Mouse (Mus musculus) retina, postnatal 7 days (tissue): ENCODE measurements around the gene Cdc42bpg.
A peak's percentile ranks its signal among the peaks of the same experiment; 100 is the strongest.

ENCODE experiments used
- DNase-seq: peaks from one replicate; pipeline ENCODE4 v3.0.0-alpha.2; 2012; ENCODE audit warnings: low read depth, low spot score

Gene Cdc42bpg

GRCm38 (mm10) chr19:6324751-6325150, 18.5 kb downstream of the Cdc42bpg start:
- DNase-seq, result no peak

DNA sequence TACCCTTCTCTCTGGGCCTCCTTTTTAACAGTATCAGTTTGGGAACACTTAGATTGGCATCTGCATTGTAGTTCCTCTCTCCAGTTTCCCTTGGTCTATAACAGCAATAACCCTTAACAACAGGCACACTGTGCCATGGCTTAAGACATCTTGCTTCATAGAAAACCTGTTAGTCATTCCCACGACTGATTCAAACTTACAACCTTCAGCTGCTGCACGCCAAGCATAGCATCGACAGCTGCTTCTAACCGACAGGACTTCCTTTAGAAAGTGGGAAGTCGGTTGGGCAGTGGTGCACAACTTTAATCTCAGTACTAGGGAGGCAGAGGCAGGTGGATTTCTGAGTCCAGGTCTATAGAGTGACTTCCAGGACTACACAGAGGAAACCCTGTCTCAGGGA, 24.9 kb downstream of the Cdc42bpg start:
- no peak for DNase-seq

DNA sequence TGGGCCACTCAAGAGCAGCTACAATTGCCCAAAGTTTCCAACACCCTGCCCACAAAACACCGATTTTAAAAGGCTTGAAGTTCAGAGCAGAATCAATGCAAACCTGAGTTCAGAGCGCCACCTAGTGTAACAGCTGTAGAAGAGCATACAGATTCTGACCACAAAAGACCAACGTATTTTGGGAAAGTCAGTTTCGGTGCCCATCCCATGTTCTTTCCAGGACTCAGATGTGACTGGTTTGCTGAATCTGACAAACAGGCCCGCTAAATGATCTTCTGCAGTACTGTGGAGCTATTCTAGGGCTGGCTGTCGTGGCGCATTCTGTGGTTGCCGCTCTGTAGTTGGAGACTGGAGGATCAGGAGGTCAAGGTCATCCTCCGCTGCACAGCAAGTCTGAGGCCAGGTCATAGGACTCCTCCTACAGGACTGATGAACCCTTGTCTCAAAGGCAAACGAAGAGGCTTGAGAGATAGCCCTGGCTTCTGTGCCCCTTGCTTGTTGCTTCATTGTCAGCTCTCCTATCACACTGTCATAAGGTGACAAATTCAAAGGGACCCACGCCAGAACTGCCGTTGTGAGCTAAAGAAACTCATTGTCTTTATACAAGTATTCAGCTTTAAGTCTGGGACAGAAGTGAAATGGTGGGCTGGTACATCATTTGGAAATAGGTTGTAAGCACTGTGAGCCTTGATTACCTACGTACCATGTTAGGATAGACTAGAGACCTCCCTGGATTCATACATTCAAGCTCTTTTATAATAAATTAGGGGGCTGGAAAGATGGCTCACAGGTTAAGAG, 25.7 kb downstream of the Cdc42bpg start:
- DNase-seq, result peak; percentile 36

DNA sequence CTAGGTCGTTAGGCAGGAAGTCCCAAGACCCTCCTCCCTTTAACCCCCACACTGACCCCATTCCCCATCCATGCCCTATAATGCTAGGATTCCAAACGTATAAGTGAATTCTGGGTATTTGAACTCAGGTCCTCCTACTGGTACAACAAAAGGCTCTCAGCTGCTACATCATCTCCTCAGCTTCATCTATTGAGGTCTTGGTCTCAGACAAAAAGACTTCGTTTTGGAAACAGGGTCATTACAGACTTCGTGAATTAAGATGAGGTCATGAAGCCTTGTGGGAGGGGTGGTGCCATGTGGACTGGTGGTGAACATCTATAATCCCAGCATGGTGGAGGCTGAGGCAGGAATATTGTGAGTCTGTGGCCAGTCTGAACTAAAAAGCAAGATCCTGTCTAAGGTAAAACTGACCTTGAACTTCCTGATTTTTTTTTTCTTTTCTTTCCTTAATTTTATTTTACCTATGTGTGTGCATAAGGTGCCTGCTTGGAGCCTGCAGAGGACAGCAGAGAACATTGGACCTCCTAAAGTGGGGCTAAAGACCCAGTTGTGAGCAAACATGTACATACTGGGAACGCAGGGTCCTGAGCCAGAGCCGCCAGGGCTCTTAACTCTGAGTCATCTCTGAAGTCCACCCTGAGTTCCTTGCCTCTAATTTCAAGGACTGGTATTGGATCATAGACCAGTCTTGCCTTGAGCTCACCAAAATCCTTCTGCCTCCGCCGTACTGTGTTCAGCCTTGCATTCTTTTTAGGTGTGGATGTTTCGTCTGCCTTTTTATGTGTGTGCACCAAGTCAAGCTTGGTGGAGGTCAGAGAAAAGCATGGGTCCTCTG, 27.7 kb downstream of the Cdc42bpg start:
- DNase-seq, result no peak

DNA sequence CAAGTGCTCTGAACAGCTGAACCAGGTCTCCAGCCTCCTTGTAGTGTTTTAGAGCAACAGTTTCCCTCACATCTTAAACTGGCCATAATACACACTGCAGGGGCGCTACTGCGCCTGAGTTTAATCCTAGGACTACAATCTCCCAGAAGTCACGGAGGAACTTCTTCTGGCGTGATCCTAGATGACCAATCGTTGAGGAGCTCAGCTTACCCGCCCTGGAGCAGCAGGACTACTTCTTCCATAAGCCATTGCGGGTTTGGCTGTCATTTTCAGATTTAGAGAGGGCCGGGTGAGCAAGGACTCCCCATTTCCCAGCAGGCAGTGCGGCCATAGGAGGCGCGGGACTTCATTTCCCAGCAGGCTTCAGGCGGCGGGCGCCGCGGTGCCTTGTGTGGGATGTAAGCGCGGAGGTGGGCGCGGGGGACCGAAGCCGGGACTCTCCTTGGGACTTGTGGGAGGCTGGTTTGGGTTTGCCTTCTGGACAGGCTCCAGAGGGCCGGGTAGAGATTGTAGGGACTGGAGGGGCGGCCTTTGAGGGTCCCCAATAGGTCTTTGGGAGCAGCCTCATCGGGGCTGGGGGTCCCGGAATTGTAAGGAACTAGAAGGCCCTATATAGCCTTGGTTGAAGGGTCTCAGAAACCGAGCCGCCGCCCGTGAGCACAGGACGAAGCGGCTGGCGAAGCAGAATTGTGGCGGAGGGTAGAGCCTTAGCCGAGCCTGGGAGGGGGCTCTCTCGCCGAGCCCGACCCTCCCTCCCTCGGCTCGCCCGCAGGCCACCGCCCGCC, 28.6 kb downstream of the Cdc42bpg start, which contains the start of gene Men1:
Gene Men1, plus strand, starts transcription at position 307 of the 785 bp plus-strand sequence.
- peak; percentile 92 for DNase-seq

DNA sequence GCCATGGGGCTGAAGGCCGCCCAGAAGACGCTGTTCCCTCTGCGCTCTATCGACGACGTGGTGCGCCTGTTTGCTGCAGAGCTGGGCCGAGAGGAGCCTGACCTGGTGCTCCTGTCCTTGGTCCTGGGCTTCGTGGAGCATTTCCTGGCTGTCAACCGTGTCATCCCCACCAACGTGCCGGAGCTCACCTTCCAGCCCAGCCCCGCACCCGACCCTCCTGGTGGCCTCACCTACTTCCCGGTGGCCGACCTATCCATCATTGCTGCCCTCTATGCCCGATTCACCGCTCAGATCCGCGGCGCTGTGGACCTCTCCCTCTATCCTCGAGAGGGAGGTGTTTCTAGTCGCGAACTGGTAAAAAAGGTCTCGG, 29.2 kb downstream of the Cdc42bpg start:
- no peak for DNase-seq

GRCm38 (mm10) chr19:6336920-6337319, 30.7 kb downstream of the Cdc42bpg start:
- DNase-seq, result no peak

DNA sequence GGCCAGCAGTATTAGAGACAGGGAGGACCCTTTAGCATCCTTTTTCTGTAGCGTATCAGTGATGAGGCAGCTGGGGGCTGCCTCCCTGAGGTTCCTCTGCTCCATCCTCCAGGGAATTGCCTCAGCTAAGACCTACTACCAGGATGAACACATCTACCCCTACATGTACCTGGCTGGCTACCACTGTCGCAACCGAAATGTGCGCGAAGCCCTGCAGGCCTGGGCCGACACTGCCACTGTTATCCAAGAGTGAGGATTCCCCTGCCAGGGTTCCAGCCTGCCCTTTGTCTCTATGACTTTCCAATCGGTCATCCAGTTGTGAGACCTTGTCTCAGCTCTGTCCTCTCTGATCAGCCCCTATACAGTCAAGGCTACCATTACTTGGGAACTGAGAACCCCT, 31.9 kb downstream of the Cdc42bpg start:
- no peak for DNase-seq

- no peak for DNase-seq
Observed at GRCm38 (mm10) chr19:6338716-6339115, 32.5 kb downstream of the Cdc42bpg start.

- DNase-seq, result no peak
Observed at GRCm38 (mm10) chr19:6339191-6339590, 32.9 kb downstream of the Cdc42bpg start.

DNA sequence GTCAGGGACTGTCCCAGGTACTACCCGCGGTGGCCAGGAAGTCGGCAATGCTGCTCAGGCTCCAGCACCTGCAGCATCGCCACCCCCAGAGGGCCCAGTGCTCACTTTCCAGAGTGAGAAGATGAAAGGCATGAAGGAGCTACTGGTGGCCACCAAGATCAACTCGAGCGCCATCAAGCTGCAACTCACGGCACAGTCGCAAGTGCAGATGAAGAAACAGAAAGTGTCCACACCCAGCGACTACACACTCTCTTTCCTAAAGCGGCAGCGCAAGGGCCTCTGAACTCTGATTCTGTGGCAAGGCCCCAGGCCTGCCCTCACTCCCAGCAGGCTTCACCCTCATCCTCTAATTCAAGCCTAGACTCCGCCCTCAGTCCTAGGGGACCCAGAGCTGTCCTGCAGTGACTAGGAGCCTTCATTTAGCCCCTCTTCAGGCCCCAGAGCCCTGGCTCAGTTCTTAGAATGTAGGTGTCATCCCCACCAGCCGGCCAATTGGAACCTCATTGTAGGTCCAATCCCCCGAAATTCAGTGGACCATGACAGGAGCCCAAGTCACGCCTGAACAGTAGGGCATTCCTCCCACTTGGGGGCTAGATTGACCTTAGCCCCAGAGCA, 33.7 kb downstream of the Cdc42bpg start:
- no peak for DNase-seq

DNA sequence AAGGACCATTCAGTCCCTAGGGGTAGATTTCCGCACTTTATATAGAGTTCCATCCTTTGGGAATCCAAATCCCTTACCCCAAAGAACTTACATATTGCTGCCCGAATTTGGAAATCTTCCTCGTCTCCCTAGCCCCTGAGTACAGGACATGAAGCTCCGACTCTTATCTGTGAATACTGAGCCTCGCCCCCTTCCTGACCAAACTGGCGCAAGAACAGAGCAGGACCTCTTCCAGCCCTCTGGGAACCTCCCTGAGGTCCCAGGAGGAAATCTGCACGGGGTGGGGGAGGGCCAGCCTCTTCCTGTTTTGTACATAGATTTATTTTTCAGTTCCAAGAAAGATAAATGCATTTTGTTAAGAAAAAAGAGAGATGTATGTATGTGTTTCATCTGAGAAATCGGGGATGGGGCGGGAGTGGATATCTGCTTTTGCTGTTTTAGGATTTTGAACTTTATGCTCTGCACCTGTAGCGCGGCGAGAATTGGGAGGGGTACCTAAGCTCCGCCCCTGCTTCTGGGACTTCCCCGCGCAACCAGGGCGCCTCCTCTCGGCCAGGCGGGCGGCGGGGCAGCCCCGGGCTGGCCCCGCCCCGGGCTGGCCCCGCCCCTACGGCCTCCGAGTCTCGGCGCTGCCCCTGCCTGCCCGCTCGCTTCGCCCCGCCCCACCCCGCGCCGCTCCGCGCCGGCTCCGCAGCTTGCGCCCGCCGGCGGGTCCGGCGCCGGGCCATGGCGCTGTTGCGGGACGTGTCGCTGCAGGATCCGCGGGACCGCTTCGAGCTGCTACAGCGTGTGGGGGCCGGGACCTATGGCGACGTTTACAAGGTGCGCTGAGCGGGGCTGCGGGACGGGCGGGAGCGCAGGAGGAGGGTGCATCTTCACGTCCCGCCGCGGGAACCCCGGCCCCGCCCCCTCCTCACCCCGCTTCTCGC, 34.5 kb downstream of the Cdc42bpg start, which contains the start of gene Map4k2:
Gene Map4k2, plus strand, starts transcription at position 612 of the 929 bp plus-strand sequence.
- DNase-seq, result peak; percentile 56

DNA sequence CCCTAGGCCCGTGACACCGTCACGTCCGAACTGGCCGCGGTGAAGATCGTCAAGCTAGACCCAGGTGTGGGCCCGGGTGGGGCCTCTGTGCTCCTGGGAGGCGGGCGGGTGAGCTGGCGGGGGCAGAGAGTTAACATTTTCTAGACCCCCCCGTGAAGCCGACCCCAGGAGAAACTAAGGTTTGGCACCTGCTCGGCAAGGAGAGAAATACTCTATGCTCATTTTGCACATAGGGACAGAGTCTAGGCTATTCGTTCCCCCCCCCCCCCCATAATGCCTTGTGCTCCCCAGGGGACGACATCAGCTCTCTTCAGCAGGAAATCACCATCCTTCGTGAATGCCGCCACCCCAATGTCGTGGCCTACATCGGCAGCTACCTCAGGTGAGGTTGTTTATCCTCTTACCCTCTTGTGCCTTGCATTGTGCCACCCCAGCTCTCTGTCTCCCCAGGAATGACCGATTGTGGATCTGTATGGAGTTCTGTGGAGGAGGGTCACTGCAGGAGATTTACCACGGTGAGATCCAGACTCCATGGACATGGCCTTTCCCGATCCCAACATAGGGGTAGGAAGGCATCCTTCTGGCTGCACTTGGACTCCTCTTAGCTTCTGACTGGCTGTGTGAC, 35.3 kb downstream of the Cdc42bpg start:
- no peak for DNase-seq

GRCm38 (mm10) chr19:6342276-6342933, 36.1 kb downstream of the Cdc42bpg start:
- no peak for DNase-seq

- DNase-seq, result no peak
Observed at GRCm38 (mm10) chr19:6343066-6343925, 37.0 kb downstream of the Cdc42bpg start.

- no peak for DNase-seq
Observed at GRCm38 (mm10) chr19:6343996-6344395, 37.7 kb downstream of the Cdc42bpg start.

- DNase-seq, result no peak
Observed at GRCm38 (mm10) chr19:6346023-6346422, 39.8 kb downstream of the Cdc42bpg start.

DNA sequence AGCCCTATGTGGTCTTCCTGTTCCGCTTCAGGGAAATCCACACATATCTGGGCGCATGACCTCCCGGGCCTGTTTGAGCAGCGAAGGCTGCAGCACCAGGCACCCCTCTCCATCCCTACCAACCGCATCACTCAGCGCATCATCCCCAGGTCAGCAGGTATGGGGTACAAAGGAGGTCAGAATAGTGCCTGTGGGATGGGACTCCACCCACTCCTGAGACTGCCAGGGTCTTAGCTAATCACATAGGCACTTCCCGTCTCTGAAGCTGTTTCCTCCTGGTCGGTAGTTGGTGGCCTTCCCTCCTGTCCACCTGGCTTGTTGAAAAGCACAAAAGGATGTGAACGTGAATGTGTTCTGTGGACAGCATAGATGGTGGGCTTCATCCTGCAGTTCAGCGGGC, 40.4 kb downstream of the Cdc42bpg start:
- DNase-seq, result no peak
